Mouse (Mus musculus): ENCODE results near the gene Wdpcp.

The Wdpcp gene

DNA sequence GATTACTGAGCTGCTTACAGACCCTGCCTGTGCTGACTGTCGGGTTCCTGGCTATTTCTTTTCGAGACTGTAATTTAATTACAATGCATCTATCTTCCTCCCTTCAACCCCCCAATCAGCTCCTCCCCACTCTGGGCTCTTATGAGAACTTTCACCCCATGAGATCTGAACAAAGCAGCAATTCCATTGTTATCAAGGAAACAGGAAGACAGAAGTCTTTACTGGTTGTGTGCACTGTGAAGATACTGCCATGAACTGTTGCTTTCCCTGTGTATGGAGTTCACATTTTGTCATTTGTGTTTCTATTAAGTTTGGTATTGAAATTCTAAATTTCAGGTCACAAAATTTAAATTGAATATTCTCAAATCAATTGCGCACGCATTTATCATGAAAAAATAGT lies 177.5 kb downstream of the Wdpcp start:
- no peak for DNase-seq (ENCODE audit: low spot score)

DNA sequence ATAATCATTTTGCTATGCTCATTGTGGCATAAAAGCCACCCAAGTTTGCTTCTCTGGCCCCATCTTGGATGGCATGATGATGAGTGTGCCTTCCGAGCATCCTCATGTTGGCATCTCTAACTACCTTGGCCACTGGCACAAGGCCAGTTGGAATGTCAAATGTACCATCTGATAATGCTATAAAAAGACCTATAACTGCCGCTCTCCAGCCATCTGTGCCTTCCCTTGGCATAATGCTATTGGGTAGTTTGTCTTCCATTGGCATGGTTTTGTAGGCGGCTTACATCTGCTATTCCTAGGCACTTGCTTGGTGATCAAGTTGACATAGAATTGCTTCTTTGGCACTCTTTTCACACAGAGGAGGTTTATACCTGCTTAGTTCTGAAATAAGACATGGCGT lies 191.2 kb downstream of the Wdpcp start:
- peak; percentile 4 for DNase-seq (ENCODE audit: low spot score)

- DNase-seq (ENCODE audit: low spot score), result no peak
Measured at GRCm38 (mm10) chr11:21788831-21789230, 216.8 kb downstream of the Wdpcp start.

- DNase-seq (ENCODE audit: low spot score), result no peak
Measured at GRCm38 (mm10) chr11:21824941-21825340, 252.9 kb downstream of the Wdpcp start.

- DNase-seq (ENCODE audit: low spot score), result no peak
Measured at GRCm38 (mm10) chr11:21826521-21826920, 254.5 kb downstream of the Wdpcp start.

DNA sequence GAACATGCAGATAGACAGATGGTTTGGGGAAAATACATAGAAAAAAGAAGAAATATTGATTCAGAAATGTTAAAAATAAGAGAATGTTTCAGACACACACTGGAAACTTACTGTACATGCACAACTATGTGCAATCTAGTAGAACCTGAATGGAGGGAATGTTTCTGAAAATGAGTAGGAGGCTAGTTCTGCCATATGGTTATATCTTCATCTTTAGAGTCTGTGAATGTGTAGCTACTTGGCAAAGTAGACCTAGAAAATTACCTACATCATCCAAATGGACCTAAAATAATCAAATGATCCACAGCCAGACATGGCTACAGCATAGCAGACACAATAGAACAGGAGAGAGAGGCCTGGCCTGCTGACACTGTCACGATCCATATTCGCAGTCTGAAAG lies 275.0 kb downstream of the Wdpcp start:
- DNase-seq (ENCODE audit: low spot score), result no peak

GRCm38 (mm10) chr11:21864000-21864399 lies 292.0 kb downstream of the Wdpcp start:
- DNase-seq (ENCODE audit: low spot score), result no peak

- DNase-seq (ENCODE audit: low spot score), result no peak
Measured at GRCm38 (mm10) chr11:21864516-21864915, 292.5 kb downstream of the Wdpcp start.

GRCm38 (mm10) chr11:21868675-21869074 lies 296.6 kb downstream of the Wdpcp start:
- DNase-seq (ENCODE audit: low spot score), result no peak

DNA sequence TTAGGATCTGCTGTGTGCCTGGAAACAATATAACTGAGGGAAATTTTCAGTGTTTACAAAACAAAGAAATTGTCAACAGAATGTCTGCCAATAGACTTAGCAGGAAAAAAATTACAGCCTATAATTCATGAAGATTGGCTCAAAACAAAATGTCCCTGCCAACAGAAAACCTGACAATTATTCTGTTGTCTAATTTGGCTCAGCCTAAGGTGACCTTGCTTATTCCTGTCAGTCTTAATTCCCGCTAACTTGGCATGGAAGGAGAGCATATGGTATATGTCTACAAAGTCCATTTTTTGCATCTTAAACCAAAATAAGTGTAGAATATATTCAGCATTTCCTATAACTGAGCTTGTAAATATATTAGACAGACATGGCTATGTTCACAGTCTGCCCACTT lies 298.8 kb downstream of the Wdpcp start:
- DNase-seq (ENCODE audit: low spot score), result no peak

DNA sequence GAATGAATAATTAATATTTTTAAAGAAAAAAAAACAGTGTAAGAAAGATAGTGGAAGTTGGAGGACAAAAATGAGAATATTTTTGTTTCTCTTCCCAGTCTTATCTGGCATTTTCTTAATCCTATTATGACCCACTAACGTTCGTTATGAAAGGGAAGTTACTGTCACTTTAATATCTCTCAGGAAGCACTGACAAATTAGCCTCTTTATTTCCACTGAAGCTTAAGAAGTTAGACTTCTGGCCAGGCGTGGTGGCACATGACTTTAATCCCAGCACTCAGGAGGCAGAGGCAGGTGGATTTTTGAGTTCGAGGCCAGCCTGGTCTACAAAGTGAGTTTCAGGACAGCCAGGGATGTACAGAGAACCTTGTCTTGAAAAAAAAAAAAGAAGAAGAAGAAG lies 299.7 kb downstream of the Wdpcp start:
- DNase-seq (ENCODE audit: low spot score), result no peak

DNA sequence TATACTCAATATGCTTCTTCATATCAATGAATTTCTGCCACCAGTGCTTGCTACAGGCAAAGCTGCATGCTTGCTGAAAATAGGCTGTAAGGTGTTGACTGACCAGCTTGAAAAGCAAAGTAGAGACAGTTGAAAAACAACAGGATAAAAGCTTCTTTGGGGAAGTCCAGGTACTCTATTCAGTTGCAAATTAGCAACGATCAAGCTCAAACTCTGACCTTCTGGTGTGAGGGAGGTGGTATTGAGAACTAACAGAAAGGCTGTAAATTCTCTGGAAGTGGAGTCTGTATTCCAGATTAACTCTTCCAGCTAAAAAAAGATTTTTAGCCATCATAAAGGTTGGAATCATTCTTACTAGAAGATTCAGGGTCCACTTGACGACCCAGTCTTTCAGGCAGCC lies 303.0 kb downstream of the Wdpcp start:
- DNase-seq (ENCODE audit: low spot score), result no peak

- no peak for DNase-seq (ENCODE audit: low spot score)
Measured at GRCm38 (mm10) chr11:21894696-21895095, 322.7 kb downstream of the Wdpcp start.

GRCm38 (mm10) chr11:21922531-21922930 lies 350.5 kb downstream of the Wdpcp start:
- DNase-seq (ENCODE audit: low spot score), result no peak
